Mouse (Mus musculus) layer of hippocampus, adult 2 months (tissue): ENCODE measurements around the gene Eomes. TPM values are rescaled to one million over a fixed set of nuclear protein-coding genes. Genes with fewer than 3 reads are reported as not detected.

ENCODE experiments used
- DNase-seq, 2 experiments: peaks; one replicate each; pipeline ENCODE4 v3.0.0; 2022; ENCODE audit warnings: low spot score in 2 of 2
- H3K27ac ChIP-seq: fragments of 200-600 bp; 2 replicates; pipeline ENCODE4 v1.8.1; 2022
- H3K4me3 ChIP-seq: fragments of 200-600 bp; 2 replicates; pipeline ENCODE4 v1.8.1; 2022; ENCODE audit warnings: mild to moderate bottlenecking
- CTCF ChIP-seq: fragments of 200-600 bp; conservative IDR thresholded peaks from 2 replicates; pipeline ENCODE4 v1.8.1; 2022; ENCODE audit warnings: antibody characterized with exemption, mild to moderate bottlenecking, moderate library complexity
- total RNA-seq, 2 experiments: library from RNA; stranded (reverse); gene quantifications; 2 replicates each; pipeline ENCODE4 v1.2.3; 2021

Gene Eomes
- total RNA-seq, 2 experiments from 2014 or later = 0.56 to 0.76 TPM

- no peak overlapping the region for H3K4me3 ChIP-seq
- H3K27ac ChIP-seq = no peak overlapping the region
Measured at GRCm38 (mm10) chr9:118512681-118513233, 34.7 kb downstream of the Eomes start.

DNA sequence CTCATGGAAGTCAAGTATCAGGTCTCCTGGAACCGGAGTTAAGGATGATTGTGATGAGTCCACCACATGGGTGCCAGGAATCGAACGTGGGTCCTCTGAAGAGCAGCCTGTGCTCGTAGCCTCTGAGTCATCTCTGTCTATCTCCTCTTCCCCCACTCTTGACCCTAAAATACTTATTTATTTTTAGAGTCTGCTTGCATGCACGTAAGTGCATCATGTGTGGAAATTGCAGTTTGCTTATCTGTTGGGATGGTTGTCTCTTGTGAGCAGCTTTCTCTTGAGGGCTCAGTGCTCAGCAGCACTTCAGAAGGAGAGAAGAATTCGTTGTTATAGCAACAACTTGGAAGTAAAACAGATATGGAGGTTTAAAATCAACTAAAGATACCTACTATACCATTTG lies 37.5 kb downstream of the Eomes start:
- TF ChIP-seq CTCF = no peak
- no peak for DNase-seq
- no peak overlapping the region for H3K4me3 ChIP-seq

More at GRCm38 (mm10) chr9:118512681-118513233, 34.7 kb downstream of the Eomes start:
- TF ChIP-seq CTCF = no peak
- no peak for DNase-seq

GRCm38 (mm10) chr9:118516162-118516561 lies 38.1 kb downstream of the Eomes start:
- Histone ChIP-seq H3K27ac (no peak overlapping the region), H3K4me3 (no peak overlapping the region)
- DNase-seq = no peak
- TF ChIP-seq CTCF = no peak

More for the DNA sequence above, 37.5 kb downstream of the Eomes start:
- no peak overlapping the region for H3K27ac ChIP-seq

DNA sequence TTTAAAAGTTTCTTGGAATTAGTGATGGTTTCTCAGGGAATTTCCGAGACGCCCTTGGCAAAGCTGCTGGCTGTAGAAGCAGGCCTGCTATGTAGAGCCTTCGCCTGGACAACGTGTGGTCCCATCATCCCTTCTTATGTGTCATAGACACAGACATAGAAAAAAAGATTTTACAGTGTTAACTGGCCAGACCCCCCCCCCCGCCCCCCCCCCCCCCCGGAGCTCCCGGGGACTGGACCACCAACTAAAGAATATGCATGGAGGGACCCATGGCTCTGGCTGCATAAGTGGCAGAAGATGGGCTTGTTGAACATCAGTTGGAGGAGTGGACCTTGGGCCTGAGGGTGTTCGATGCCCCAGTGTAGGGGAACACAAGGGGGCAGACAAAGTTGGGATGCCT lies 39.6 kb downstream of the Eomes start:
- Histone ChIP-seq H3K4me3 (no peak overlapping the region), H3K27ac (no peak overlapping the region)
- no peak for TF ChIP-seq CTCF
- DNase-seq = no peak

DNA sequence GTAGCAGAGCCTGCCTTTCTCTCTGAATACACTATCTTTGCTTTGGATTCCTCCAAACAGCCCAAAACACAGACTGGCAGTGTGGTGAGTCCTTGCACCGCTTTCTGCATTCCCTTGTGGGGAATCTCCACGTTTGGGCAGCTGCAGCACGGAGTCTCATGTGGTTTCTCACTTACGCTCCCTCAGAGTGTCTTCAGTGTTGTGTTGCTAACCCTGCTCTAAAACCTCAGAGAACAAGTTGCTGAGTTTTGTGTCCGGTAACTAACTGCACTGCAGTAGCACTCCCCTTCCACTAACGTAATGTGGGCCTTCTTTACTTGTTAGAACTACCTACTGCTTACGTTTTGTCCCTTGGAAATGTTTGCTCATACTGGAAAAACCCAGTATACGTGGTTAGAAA lies 41.1 kb downstream of the Eomes start:
- Histone ChIP-seq H3K4me3 (no peak overlapping the region), H3K27ac (no peak overlapping the region)
- no peak for TF ChIP-seq CTCF
- no peak for DNase-seq

- Histone ChIP-seq H3K4me3 (no peak overlapping the region), H3K27ac (no peak overlapping the region)
- TF ChIP-seq CTCF = no peak
- DNase-seq = peak in 1 of 2 experiments; percentile 13
Measured at GRCm38 (mm10) chr9:118520011-118520410, 42.0 kb downstream of the Eomes start.

DNA sequence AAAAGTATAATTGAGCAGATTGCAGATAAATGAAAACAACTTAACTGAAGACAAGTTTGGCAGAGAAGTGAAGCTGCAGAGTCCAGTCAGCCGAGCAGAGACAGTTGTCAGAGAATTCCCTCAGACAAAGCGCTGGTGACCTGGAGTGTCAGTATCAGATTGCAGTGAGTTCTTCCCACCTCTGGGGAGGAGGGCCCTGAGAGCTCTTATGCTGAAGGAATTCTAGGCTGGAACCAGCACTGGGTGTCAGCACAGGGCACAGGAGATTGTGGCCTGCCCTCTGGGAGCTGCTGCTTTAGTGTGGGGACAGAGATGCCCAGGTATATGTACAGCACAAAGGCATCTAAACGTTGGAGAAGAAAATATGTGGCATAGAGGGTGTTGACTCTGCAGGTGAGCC lies 42.8 kb downstream of the Eomes start:
- no peak for DNase-seq
- H3K27ac ChIP-seq = no peak overlapping the region
- H3K4me3 ChIP-seq = no peak overlapping the region
- no peak for TF ChIP-seq CTCF

DNA sequence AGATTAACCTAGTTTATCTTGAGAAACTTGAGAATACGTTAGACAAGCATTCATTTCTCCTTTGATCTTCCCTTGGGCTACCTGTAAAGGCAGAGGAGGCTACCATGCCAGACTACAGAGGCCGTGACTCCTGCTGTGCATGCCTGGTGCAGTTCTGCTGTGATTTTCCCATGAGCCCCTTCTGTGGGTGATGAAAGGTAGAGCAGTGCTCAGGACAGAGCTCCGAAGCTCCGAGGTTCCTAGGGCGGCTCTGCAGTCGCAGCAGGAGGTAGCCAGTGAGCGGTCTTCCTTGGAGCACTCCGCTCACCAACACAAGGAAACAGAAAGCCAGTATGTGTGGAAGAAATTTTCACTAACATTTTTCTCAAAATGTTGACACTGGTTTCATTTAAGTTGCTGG lies 43.6 kb downstream of the Eomes start:
- no peak overlapping the region for H3K4me3 ChIP-seq
- TF ChIP-seq CTCF = no peak
- DNase-seq = no peak
- H3K27ac ChIP-seq = no peak overlapping the region

- no peak overlapping the region for H3K27ac ChIP-seq
- DNase-seq = no peak
- no peak for TF ChIP-seq CTCF
- H3K4me3 ChIP-seq = no peak overlapping the region
Measured at GRCm38 (mm10) chr9:118523738-118524137, 45.7 kb downstream of the Eomes start.

GRCm38 (mm10) chr9:118527056-118527455 lies 49.0 kb downstream of the Eomes start:
- no peak for DNase-seq
- no peak for TF ChIP-seq CTCF
- no peak overlapping the region for H3K4me3 ChIP-seq

GRCm38 (mm10) chr9:118529783-118530182 lies 51.8 kb downstream of the Eomes start:
- H3K4me3 ChIP-seq = no peak overlapping the region
- DNase-seq = no peak
- no peak for TF ChIP-seq CTCF
- no peak overlapping the region for H3K27ac ChIP-seq

More at GRCm38 (mm10) chr9:118527056-118527455, 49.0 kb downstream of the Eomes start:
- no peak overlapping the region for H3K27ac ChIP-seq

GRCm38 (mm10) chr9:118530679-118531078 lies 52.7 kb downstream of the Eomes start:
- DNase-seq = no peak
- H3K27ac ChIP-seq = no peak overlapping the region
- H3K4me3 ChIP-seq = no peak overlapping the region
- no peak for TF ChIP-seq CTCF

DNA sequence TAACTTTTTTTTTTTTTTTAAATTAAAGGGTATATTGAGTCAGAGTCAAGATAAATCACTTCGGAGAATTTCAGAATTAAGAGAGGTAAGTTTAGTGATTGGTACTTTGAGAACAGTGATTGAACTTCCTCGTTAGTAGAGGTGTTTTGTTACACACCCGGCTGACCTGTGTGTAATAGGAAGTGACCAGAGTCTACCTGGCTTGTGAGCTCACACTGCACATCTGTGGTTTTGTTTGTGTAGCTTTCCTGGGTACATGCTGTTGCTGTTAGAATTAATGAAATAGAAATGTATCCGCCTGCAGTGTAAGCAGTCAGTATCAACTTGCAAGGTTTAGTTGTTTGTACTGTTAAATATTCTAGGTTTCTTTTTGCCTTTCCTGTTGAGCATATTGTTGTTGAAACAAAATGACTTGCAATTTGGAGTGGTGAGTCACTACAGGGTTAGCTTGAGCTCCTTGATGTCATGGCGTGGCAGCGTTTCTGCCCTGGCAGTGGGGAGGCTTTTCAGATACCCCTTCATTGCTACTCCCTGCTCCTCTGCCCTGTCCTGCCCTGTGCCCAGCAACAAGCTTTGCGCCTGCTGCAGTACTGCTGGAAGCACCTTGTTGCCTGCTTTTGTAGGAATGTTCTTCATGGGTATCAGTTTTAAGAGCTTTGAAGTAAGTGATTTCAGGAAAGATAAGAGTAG lies 54.6 kb downstream of the Eomes start:
- TF ChIP-seq CTCF = no peak
- no peak for DNase-seq
- H3K4me3 ChIP-seq = no peak overlapping the region
- no peak overlapping the region for H3K27ac ChIP-seq

Other genes starting within 250 kb of the Eomes start
- 10 to 100 TPM; 84.8 to 94.6 TPM for gene Golga4, start 28.1 kb downstream of the Eomes start, total RNA-seq
- gene Itga9, start 128.5 kb downstream of the Eomes start, total RNA-seq = 1 to 10 TPM; 3.6 to 4.7 TPM